Mouse (Mus musculus) embryonic fibroblast, embryonic 13.5 days (primary cell): ENCODE results near the gene Cnpy2.

ENCODE experiments used
- CTCF ChIP-seq: IDR thresholded peaks from 2 replicates; pipeline ENCODE4 v1.5.1; 2011; ENCODE audit warnings: mild to moderate bottlenecking, control low read depth, low read length, moderate library complexity, borderline replicate concordance; ENCODE audit not compliant: insufficient read depth
- POLR2A ChIP-seq: IDR thresholded peaks from 2 replicates; pipeline ENCODE4 v1.6.1; 2011; ENCODE audit warnings: low read depth, mild to moderate bottlenecking, control low read depth, low read length, moderate library complexity

DNA sequence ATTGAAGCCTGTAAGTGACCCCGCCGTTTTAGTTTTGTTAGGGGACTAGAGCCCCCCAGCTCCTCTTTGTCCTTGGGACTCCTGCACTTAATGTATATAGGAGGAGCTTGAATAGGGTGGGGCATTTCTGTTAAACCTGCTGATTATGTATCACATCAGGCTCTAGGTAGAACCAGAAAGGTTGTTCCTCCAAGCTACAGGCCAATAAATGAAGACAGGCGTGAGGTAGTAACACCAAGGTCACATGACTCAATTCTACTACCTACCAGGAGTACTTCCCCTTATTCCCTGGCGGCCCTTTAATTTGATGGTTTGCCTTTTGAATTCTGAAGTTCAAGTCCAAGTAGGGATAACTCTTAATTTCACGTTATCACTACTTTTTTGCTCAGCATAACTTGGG is 16.2 kb downstream of the Cnpy2 start:
- TF ChIP-seq CTCF (no peak), POLR2A (no peak)
